Mouse (Mus musculus): Measurements from ENCODE around the gene Ccni. TPM values are rescaled to one million over a fixed set of nuclear protein-coding genes. Genes with fewer than 3 reads are reported as not detected.

Gene Ccni
- polyA plus RNA-seq (2014; fragmentation: Illumina TruSeq; extraction: RNeasy Lipid Tissue Mini Kit (QIAGEN cat#74804); ENCODE audit: low read depth, low replicate concordance): 716 TPM

GRCm38 (mm10) chr5:93206109-93207005, at the start of gene Ccni, which contains the start of gene 2010109A12Rik:
TSS of gene Ccni (minus strand) at chr5:93206495.
TSS of gene 2010109A12Rik (plus strand) at chr5:93206518.

Other genes with a start within 250 kb of the Ccni start
- 10.3 TPM for gene Sowahb, start 161.5 kb downstream of the Ccni start, polyA plus RNA-seq (2014; fragmentation: Illumina TruSeq; extraction: RNeasy Lipid Tissue Mini Kit (QIAGEN cat#74804); ENCODE audit: low read depth, low replicate concordance)
- 45.8 TPM for gene Sept11, start 113.1 kb downstream of the Ccni start, polyA plus RNA-seq (2014; fragmentation: Illumina TruSeq; extraction: RNeasy Lipid Tissue Mini Kit (QIAGEN cat#74804); ENCODE audit: low read depth, low replicate concordance)
- gene 2010109A12Rik, start within 50 bp of the Ccni start, polyA plus RNA-seq (2014; fragmentation: Illumina TruSeq; extraction: RNeasy Lipid Tissue Mini Kit (QIAGEN cat#74804); ENCODE audit: low read depth, low replicate concordance): 2.5 TPM
- gene Ccng2, start 60.8 kb upstream of the Ccni start, polyA plus RNA-seq (2014; fragmentation: Illumina TruSeq; extraction: RNeasy Lipid Tissue Mini Kit (QIAGEN cat#74804); ENCODE audit: low read depth, low replicate concordance): 54.4 TPM